Mouse (Mus musculus): ENCODE measurements around the gene Sipa1l3.

The Sipa1l3 gene

GRCm38 (mm10) chr7:29287481-29287880 lies 231.0 kb downstream of the Sipa1l3 start:
- no peak for DNase-seq (ENCODE audit: extremely low read depth, low read depth)

GRCm38 (mm10) chr7:29284523-29284922 lies 233.9 kb downstream of the Sipa1l3 start:
- DNase-seq (ENCODE audit: extremely low read depth, low read depth), result no peak

GRCm38 (mm10) chr7:29283876-29284275 lies 234.6 kb downstream of the Sipa1l3 start:
- no peak for DNase-seq (ENCODE audit: extremely low read depth, low read depth)

- no peak for DNase-seq (ENCODE audit: extremely low read depth, low read depth)
These were observed 236.3 kb downstream of the Sipa1l3 start for GRCm38 (mm10) chr7:29282074-29282554.

GRCm38 (mm10) chr7:29281201-29282073 lies 237.0 kb downstream of the Sipa1l3 start, which contains the start of gene Spint2:
Gene Spint2 (minus strand): TSS chr7:29281912.
- DNase-seq (ENCODE audit: extremely low read depth, low read depth), result no peak

- DNase-seq (ENCODE audit: extremely low read depth, low read depth), result no peak
These were observed 237.6 kb downstream of the Sipa1l3 start for GRCm38 (mm10) chr7:29280801-29281200.

GRCm38 (mm10) chr7:29279924-29280323 lies 238.5 kb downstream of the Sipa1l3 start:
- no peak for DNase-seq (ENCODE audit: extremely low read depth, low read depth)

- DNase-seq (ENCODE audit: extremely low read depth, low read depth), result no peak
These were observed 239.2 kb downstream of the Sipa1l3 start for GRCm38 (mm10) chr7:29279261-29279660.

- no peak for DNase-seq (ENCODE audit: extremely low read depth, low read depth)
These were observed 240.9 kb downstream of the Sipa1l3 start for GRCm38 (mm10) chr7:29277510-29277909.

GRCm38 (mm10) chr7:29276715-29277114 lies 241.7 kb downstream of the Sipa1l3 start:
- no peak for DNase-seq (ENCODE audit: extremely low read depth, low read depth)

- DNase-seq (ENCODE audit: extremely low read depth, low read depth), result no peak
These were observed 246.6 kb downstream of the Sipa1l3 start for GRCm38 (mm10) chr7:29271687-29272465.

GRCm38 (mm10) chr7:29270445-29270844 lies 248.0 kb downstream of the Sipa1l3 start:
- no peak for DNase-seq (ENCODE audit: extremely low read depth, low read depth)

All from MEL-GATA-1-ER (cell line).